Mouse (Mus musculus): ENCODE measurements around the gene Mpst. TPM values are rescaled to one million over a fixed set of nuclear protein-coding genes. Genes with fewer than 3 reads are reported as not detected.
A peak's percentile ranks its signal among the peaks of the same experiment; 100 is the strongest.

Mpst gene
- polyA plus RNA-seq, 1 experiment from 2014 or later, result 5.7 TPM

DNA sequence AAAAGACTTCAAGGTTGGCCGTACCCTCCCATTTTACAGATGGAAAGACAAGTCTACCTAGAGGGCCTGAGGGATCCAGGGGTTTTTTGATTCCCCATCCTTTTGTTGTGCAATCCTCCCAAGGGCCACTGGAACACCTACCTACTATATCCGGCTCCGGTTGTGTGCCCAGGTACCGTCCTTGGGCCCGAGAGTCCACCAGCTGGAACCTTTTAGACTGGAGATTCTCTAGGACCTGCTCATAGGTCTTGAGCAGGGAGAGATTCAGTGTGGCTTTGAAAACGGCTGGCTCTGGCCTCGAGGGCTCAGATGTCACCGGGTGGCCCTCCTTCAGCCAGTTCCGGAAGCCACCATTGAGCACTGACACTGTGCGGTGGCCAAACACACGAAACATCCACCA, 1.1 kb upstream of the Mpst start:
- DNase-seq (ENCODE audit: low spot score), result no peak
- Histone ChIP-seq H3K9me3 (ENCODE audit: control insufficient read depth, low read length) (no peaks in the 10 kb centered on the region), H3K9ac (ENCODE audit: low read length) (peak overlapping the region; percentile 54), H3K4me3 (ENCODE audit: low read depth, low read length) (peak overlapping the region; percentile 76), H3K36me3 (ENCODE audit: control insufficient read depth, insufficient read depth, low read length) (no peaks in the 10 kb centered on the region), H3K27ac (replicated peaks) (peak overlapping the region; percentile 98), H3K27me3 (ENCODE audit: control insufficient read depth, insufficient read depth, low read length) (no peaks in the 10 kb centered on the region), H3K4me1 (replicated peaks; ENCODE audit: control insufficient read depth, insufficient read depth) (peaks cover 21% of the 10 kb centered on the region), H3K4me2 (replicated peaks; ENCODE audit: low read depth) (peak overlapping the region; percentile 81)
- ATAC-seq (ENCODE audit: low FRiP score, low TSS enrichment), result no peak
- TF ChIP-seq EP300 (optimal IDR thresholded peaks at IDR 0.05) (no peak), CTCF (IDR thresholded peaks at IDR 0.05; ENCODE audit: low read depth) (no peak)
- WGBS, result 49% methylated on average over 11 of the region's 11 CpGs

DNA sequence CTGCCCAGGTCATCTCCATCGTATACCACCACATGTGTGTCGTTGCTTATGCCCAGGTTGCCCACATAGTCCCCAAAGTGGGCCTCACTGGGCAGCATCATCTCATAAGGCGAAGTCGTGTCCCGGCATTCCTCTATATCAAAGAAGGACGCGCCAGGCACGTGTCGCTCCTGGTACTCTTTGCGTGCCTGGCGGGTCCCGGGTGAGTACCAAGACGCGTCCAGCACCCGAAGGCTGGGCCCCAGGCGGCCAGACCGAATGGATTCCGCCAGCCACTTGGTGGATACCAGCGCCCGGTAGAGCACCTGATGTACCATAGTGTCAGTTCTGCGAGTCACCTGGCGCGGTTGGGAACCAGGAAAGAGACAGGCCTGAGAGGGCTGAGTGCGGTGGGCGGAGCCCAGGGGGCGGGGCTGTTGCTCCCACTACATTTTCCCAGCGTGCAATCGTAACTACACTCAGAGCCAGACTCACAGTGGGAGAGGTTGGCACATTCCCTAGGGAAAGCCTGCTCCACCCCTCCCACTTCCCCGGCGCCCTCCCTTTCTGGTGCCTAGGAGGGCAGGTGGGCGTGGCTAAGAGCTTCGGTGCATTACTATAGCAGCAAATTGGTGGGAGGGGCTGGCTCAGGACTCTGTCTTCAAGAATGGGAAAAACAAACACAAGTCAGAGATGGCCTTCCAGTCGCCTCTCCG, 552 bp upstream of the Mpst start, which contains the start of gene Tst:
Gene Tst, minus strand, starts transcription at position 391 of the 695 bp plus-strand sequence.
- Histone ChIP-seq H3K36me3 (ENCODE audit: control insufficient read depth, insufficient read depth, low read length) (no peaks in the 10 kb centered on the region), H3K4me1 (replicated peaks; ENCODE audit: control insufficient read depth, insufficient read depth) (peaks cover 21% of the 10 kb centered on the region), H3K27ac (replicated peaks) (peak within 1 kb of the TSS; percentile 98), H3K9me3 (ENCODE audit: control insufficient read depth, low read length) (no peaks in the 10 kb centered on the region), H3K4me3 (ENCODE audit: low read depth, low read length) (peak within 1 kb of the TSS; percentile 76), H3K27me3 (ENCODE audit: control insufficient read depth, insufficient read depth, low read length) (no peaks in the 10 kb centered on the region), H3K9ac (ENCODE audit: low read length) (peak within 1 kb of the TSS; percentile 85), H3K4me2 (replicated peaks; ENCODE audit: low read depth) (peak within 1 kb of the TSS; percentile 81)
- ATAC-seq (ENCODE audit: low FRiP score, low TSS enrichment) (peak; percentile 83), DNase-seq (ENCODE audit: low spot score) (peak; percentile 97)
- TF ChIP-seq EP300 (optimal IDR thresholded peaks at IDR 0.05) (no peak), CTCF (IDR thresholded peaks at IDR 0.05; ENCODE audit: low read depth) (no peak)
- under 1% methylated on average over 33 of the region's 34 CpGs for WGBS

DNA sequence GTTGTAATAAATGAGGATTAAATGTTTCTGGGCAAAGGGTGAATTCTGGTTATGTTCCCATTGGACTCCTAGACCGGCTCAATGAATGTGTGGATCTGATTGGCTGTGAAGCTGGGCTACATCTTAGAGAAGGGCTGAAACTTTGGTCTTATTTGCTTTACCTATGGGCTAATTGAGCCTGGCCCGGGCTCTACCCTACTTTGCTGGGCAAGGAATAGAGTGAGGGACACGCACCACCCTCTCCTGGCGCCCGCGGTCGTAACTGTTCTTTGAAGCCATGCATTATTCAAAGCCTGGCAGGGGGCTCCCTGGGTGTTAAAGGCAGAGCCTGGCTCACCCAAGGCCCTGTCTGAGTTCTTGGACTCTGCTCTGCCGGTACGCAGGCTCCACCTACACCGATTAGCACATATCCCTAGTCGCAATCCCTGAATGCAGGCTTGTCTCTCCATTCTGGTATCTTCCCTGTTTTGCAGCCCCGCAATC, 3.4 kb downstream of the Mpst start:
- peak; percentile 55 for ATAC-seq (ENCODE audit: low FRiP score, low TSS enrichment)
- H3K4me3 ChIP-seq (ENCODE audit: low read depth, low read length), result peak overlapping the region; percentile 18; the same call in 1 of the 2 replicates
- no peaks in the 10 kb centered on the region for H3K36me3 ChIP-seq (ENCODE audit: control insufficient read depth, insufficient read depth, low read length)
- H3K27ac ChIP-seq (replicated peaks), result peak overlapping the region; percentile 86
- peaks cover 5% of the 10 kb centered on the region for H3K4me1 ChIP-seq (replicated peaks; ENCODE audit: control insufficient read depth, insufficient read depth)
- TF ChIP-seq CTCF (IDR thresholded peaks at IDR 0.05; ENCODE audit: low read depth) (no peak), EP300 (optimal IDR thresholded peaks at IDR 0.05) (peak; percentile 34)
- H3K9me3 ChIP-seq (ENCODE audit: control insufficient read depth, low read length), result no peaks in the 10 kb centered on the region
- 29% methylated on average over 12 of the region's 12 CpGs for WGBS
- H3K4me2 ChIP-seq (replicated peaks; ENCODE audit: low read depth), result peak overlapping the region; percentile 33
- peak; percentile 64 for DNase-seq (ENCODE audit: low spot score)
- H3K9ac ChIP-seq (ENCODE audit: low read length), result peak overlapping the region; percentile 38
- H3K27me3 ChIP-seq (ENCODE audit: control insufficient read depth, insufficient read depth, low read length), result no peaks in the 10 kb centered on the region

DNA sequence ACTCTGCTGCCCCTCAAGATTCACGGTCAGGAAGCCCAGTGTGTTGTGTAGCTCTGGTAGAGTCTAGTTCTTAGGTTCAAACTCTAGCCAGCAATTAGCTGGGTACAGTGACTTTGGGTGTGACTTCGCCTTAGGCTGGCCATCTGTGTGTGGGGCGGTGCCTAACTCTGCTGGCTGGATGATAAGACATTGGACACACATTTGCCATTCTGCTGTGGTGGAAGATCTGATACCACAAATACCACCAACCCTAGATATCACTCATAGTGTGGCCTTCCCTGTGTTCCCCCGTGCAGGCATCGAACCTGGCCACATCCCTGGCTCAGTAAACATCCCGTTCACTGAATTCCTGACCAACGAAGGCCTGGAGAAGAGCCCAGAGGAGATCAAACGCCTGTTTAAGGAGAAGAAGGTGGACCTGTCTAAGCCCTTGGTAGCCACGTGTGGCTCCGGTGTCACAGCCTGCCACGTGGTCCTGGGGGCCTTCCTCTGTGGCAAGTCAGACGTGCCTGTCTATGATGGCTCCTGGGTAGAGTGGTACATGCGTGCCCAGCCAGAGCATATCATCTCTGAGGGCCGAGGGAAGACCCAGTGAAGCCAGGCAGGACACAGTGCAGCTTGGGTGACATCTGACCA, 7.0 kb downstream of the Mpst start:
- peaks cover 2% of the 10 kb centered on the region; the same call in 1 of the 2 replicates for H3K4me1 ChIP-seq (replicated peaks; ENCODE audit: control insufficient read depth, insufficient read depth)
- no peak for TF ChIP-seq CTCF (IDR thresholded peaks at IDR 0.05; ENCODE audit: low read depth)
- no peak for TF ChIP-seq EP300 (optimal IDR thresholded peaks at IDR 0.05)
- H3K9me3 ChIP-seq (ENCODE audit: control insufficient read depth, low read length), result no peaks in the 10 kb centered on the region
- DNase-seq (ENCODE audit: low spot score) (no peak), ATAC-seq (ENCODE audit: low FRiP score, low TSS enrichment) (no peak)
- H3K4me3 ChIP-seq (ENCODE audit: low read depth, low read length), result no peak overlapping the region
- no peaks in the 10 kb centered on the region for H3K27me3 ChIP-seq (ENCODE audit: control insufficient read depth, insufficient read depth, low read length)
- no peak overlapping the region for H3K4me2 ChIP-seq (replicated peaks; ENCODE audit: low read depth)
- 81% methylated on average over 14 of the region's 14 CpGs for WGBS
- H3K36me3 ChIP-seq (ENCODE audit: control insufficient read depth, insufficient read depth, low read length), result no peaks in the 10 kb centered on the region
- H3K27ac ChIP-seq (replicated peaks), result peak overlapping the region; percentile 53
- no peak overlapping the region for H3K9ac ChIP-seq (ENCODE audit: low read length)

DNA sequence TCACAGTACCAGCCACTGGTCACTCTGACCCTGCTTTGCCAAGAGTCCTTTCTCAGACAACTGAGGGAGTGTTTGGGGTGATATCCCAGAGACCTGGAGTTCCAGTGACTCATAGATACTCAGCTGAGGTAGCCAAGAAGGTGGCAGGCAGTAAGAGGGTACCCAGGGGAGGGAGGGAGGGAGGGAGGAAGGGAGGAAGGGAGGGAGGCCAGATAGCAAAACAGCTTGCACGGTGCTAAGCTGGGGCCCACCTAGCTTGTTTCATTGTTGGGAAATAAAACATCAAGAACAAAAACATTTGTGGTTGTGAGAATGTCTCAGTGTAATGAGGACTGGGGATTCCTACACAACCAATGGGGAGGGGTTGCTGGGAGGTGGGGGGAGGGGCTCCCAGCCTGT, 7.5 kb downstream of the Mpst start:
- H3K27me3 ChIP-seq (ENCODE audit: control insufficient read depth, insufficient read depth, low read length), result no peaks in the 10 kb centered on the region
- peaks cover under 1% of the 10 kb centered on the region; the same call in 1 of the 2 replicates for H3K4me1 ChIP-seq (replicated peaks; ENCODE audit: control insufficient read depth, insufficient read depth)
- H3K4me2 ChIP-seq (replicated peaks; ENCODE audit: low read depth), result no peak overlapping the region
- no peak for ATAC-seq (ENCODE audit: low FRiP score, low TSS enrichment)
- H3K9ac ChIP-seq (ENCODE audit: low read length), result no peak overlapping the region
- H3K4me3 ChIP-seq (ENCODE audit: low read depth, low read length), result no peak overlapping the region
- H3K36me3 ChIP-seq (ENCODE audit: control insufficient read depth, insufficient read depth, low read length), result no peaks in the 10 kb centered on the region
- WGBS, result 25% methylated on average over 1 of the region's 1 CpGs
- no peaks in the 10 kb centered on the region for H3K9me3 ChIP-seq (ENCODE audit: control insufficient read depth, low read length)
- DNase-seq (ENCODE audit: low spot score), result no peak
- H3K27ac ChIP-seq (replicated peaks), result peak overlapping the region; percentile 49
- TF ChIP-seq CTCF (IDR thresholded peaks at IDR 0.05; ENCODE audit: low read depth), result no peak
- no peak for TF ChIP-seq EP300 (optimal IDR thresholded peaks at IDR 0.05)

DNA sequence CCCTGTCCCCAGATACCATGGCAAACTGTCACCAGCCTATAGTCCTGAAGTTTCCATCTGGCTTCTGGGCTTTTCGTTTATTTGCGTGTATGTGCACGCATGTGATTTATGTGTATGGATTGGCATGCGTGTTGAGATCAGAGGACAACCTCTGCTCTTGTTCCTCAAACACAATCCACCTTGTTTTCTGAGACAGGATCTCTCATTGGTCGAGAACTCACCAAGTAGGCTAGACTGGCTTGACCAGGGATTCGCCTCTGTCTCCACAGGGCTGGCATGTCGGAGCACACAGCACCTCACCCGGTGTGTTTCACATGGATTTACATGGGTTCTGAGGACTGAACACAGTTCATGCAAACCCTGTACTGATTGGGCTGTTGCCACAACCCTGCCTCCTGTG, 7.9 kb downstream of the Mpst start:
- H3K27ac ChIP-seq (replicated peaks), result peak overlapping the region; percentile 49

More for the DNA sequence above, 7.9 kb downstream of the Mpst start:
- no peak overlapping the region for H3K4me2 ChIP-seq (replicated peaks; ENCODE audit: low read depth)
- H3K9ac ChIP-seq (ENCODE audit: low read length), result no peak overlapping the region
- H3K27me3 ChIP-seq (ENCODE audit: control insufficient read depth, insufficient read depth, low read length), result no peaks in the 10 kb centered on the region
- WGBS, result 73% methylated on average over 8 of the region's 8 CpGs
- H3K36me3 ChIP-seq (ENCODE audit: control insufficient read depth, insufficient read depth, low read length), result no peaks in the 10 kb centered on the region
- H3K4me3 ChIP-seq (ENCODE audit: low read depth, low read length), result no peak overlapping the region
- H3K4me1 ChIP-seq (replicated peaks; ENCODE audit: control insufficient read depth, insufficient read depth), result no peaks in the 10 kb centered on the region; the same call in 1 of the 2 replicates
- no peaks in the 10 kb centered on the region for H3K9me3 ChIP-seq (ENCODE audit: control insufficient read depth, low read length)
- DNase-seq (ENCODE audit: low spot score), result no peak
- TF ChIP-seq CTCF (IDR thresholded peaks at IDR 0.05; ENCODE audit: low read depth) (no peak), EP300 (optimal IDR thresholded peaks at IDR 0.05) (no peak)
- ATAC-seq (ENCODE audit: low FRiP score, low TSS enrichment), result no peak
